Mouse (Mus musculus) myocyte (in vitro differentiated cells): ENCODE measurements at regions not wholly inside any gene's neighbourhood (a gene's known extent, or its start where the extent isn't known, plus 50 kb on each side); places are given as distances from the start of the nearest gene placed in this dataset.

Experiments used
- CEBPB ChIP-seq: IDR thresholded peaks from 2 replicates; pipeline ENCODE4 v1.6.1; 2011; ENCODE audit warnings: mild to moderate bottlenecking, moderate library complexity; ENCODE audit not compliant: poor library complexity, insufficient read depth, severe bottlenecking
- POLR2A ChIP-seq: IDR thresholded peaks from one replicate; pipeline ENCODE4 v1.6.1; 2011; ENCODE audit warnings: low read depth, mild to moderate bottlenecking, control low read depth, moderate library complexity; ENCODE audit not compliant: insufficient read length
- POLR2AphosphoS2 ChIP-seq: IDR thresholded peaks from one replicate; pipeline ENCODE4 v1.6.1; 2011; ENCODE audit warnings: low read depth, control low read depth; ENCODE audit not compliant: insufficient read length
- TCF12 ChIP-seq: IDR thresholded peaks from one replicate; pipeline ENCODE4 v1.6.1; 2011; ENCODE audit warnings: mild to moderate bottlenecking, control low read depth; ENCODE audit not compliant: poor library complexity, insufficient read depth, severe bottlenecking
- USF1 ChIP-seq: IDR thresholded peaks from one replicate; pipeline ENCODE4 v1.6.1; 2011; ENCODE audit warnings: low read depth, mild to moderate bottlenecking, control low read depth, moderate library complexity

DNA sequence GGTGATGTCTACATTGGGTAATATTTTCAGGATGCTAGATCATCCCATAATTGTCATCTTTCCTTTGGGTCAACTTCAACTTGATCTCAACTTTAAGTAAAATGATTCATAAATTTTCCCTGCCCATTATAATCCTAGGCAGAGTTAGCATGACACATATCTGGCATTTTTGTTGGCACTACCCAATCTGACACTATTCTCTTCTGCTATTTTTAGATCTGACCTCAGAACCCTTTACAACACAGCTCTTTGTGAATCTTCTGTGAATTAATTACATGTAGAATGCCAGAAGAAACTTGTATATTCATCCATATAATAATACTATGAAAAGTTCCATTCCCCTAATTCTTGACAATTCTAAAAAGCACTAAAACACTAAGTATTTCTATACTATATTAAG, 63.7 kb upstream of the Gm49339 start:
- no peak for TF ChIP-seq POLR2A
- no peak for TF ChIP-seq POLR2AphosphoS2
- TF ChIP-seq USF1, result no peak
- no peak for TF ChIP-seq CEBPB
- TF ChIP-seq TCF12, result no peak
